Comparison of ENCODE assay signal across 9 mouse cellular contexts in genomic region chr6:84916291-84916690, GRCm38 (mm10).
DNase-seq lines count a peak whose midpoint lies in the region; ATAC-seq and TF ChIP-seq lines count a peak whose summit lies in the region.
"Had no signal": no experiment of that assay in that cellular context is flagged by ENCODE, and none has a peak within 500 bp of the region (broad histone marks: within the 10 kb centered on the region; RNA-seq: fewer than 3 reads in every experiment).

No protein-coding gene starts in this region.

- no peak overlapping the region for H3K27ac ChIP-seq in cerebellum, adult 2 months (ENCODE audit: insufficient read depth, low read length)
- no peak overlapping the region for H3K27ac ChIP-seq in liver, adult 2 months (replicated peaks; ENCODE audit: insufficient read depth, low read depth, low read length)
- no peak overlapping the region for H3K27ac ChIP-seq in liver, embryonic 12.5 days
- no peak overlapping the region for H3K27ac ChIP-seq in gastrocnemius, adult 2 months
- H3K27ac ChIP-seq: heart, embryonic 15.5 days had no signal

- no peak overlapping the region for H3K4me3 ChIP-seq in cerebellum, adult 2 months (replicated peaks; ENCODE audit: insufficient read depth, low read depth, low read length)
- no peak overlapping the region for H3K4me3 ChIP-seq in liver, adult 2 months (ENCODE audit: insufficient read depth, low read depth, low read length)
- H3K4me3 ChIP-seq in liver, embryonic 12.5 days, result no peak overlapping the region
- H3K4me3 ChIP-seq in gastrocnemius, adult 2 months, result no peak overlapping the region
- H3K4me3 ChIP-seq: heart, embryonic 15.5 days had no signal

- H3K79me2 ChIP-seq in liver, adult 2 months (ENCODE audit: control insufficient read depth, insufficient read depth, low read length), result no peaks in the 10 kb centered on the region

- no peaks in the 10 kb centered on the region for H3K9me3 ChIP-seq in liver, embryonic 12.5 days (replicated peaks)
- H3K9me3 ChIP-seq: heart, embryonic 15.5 days had no signal

- no peak for ATAC-seq in cerebellum, adult (ENCODE audit: insufficient number of reproducible peaks, low FRiP score, low TSS enrichment)
- ATAC-seq in liver, embryonic 12.5 days, result no peak

- WGBS in cerebellum, adult 2 months, result 56% methylated on average over 2 of the region's 2 CpGs
- 23% methylated on average over 2 of the region's 2 CpGs for WGBS in liver, adult 2 months
- 3% methylated on average over 2 of the region's 2 CpGs for WGBS in liver, embryonic 12.5 days (ENCODE audit: insufficient replicate concordance)

- DNase-seq in cerebellum, adult 2 months, result no peak
- DNase-seq in liver, adult 2 months (ENCODE audit: extremely low read depth, low read depth, low spot score), result peak; percentile 31
- DNase-seq in adrenal gland, adult 2 months, result peak; percentile 31
- DNase-seq in gastrocnemius, adult 2 months, result peak; percentile 44
- peak; percentile 61 for DNase-seq in lung, postnatal 36 days
- no peak for DNase-seq in ovary, postnatal 10 days (ENCODE audit: low spot score)

- no peaks in the 10 kb centered on the region for H3K4me1 ChIP-seq in cerebellum, adult 2 months (ENCODE audit: control insufficient read depth, insufficient read depth, low read length)
- no peaks in the 10 kb centered on the region for H3K4me1 ChIP-seq in liver, adult 2 months (ENCODE audit: control insufficient read depth, insufficient read depth, low read length)
- H3K4me1 ChIP-seq in liver, embryonic 12.5 days, result no peaks in the 10 kb centered on the region
- H3K4me1 ChIP-seq: heart, embryonic 15.5 days had no signal

- intact Hi-C loops in gastrocnemius, adult 2 months (cut with DNase I), result loop anchor here (2.0 to 10.0 kb wide), 4 partner anchors 101 to 821 kb away; partner anchors contain the start of gene Cyp26b1

- H3K4me2 ChIP-seq in liver, embryonic 12.5 days, result no peak overlapping the region
- H3K4me2 ChIP-seq: heart, embryonic 15.5 days had no signal

- no peak overlapping the region for H3K9ac ChIP-seq in liver, adult 2 months (ENCODE audit: low read depth, low read length)
- H3K9ac ChIP-seq in liver, embryonic 12.5 days, result no peak overlapping the region
- H3K9ac ChIP-seq: heart, embryonic 15.5 days had no signal

- no peak for TF ChIP-seq POLR2A in cerebellum, adult 2 months (IDR thresholded peaks at IDR 0.05; ENCODE audit: borderline replicate concordance, insufficient read depth, low read length)
- no peak for TF ChIP-seq POLR2A in liver, adult 2 months (IDR thresholded peaks at IDR 0.05; ENCODE audit: extremely low read depth, insufficient read depth, low read length)

- H3K36me3 ChIP-seq in liver, adult 2 months (ENCODE audit: control insufficient read depth, insufficient read depth, low read length), result no peaks in the 10 kb centered on the region
- no peaks in the 10 kb centered on the region for H3K36me3 ChIP-seq in liver, embryonic 12.5 days
- H3K36me3 ChIP-seq: heart, embryonic 15.5 days had no signal

- 0 out of 2 replicates have a peak, but pooled peaks have one; percentile 18 for TF ChIP-seq CTCF in cerebellum, adult 2 months (IDR thresholded peaks at IDR 0.05; ENCODE audit: borderline replicate concordance, insufficient read depth, low read depth, low read length)
- peak; percentile 51; the same call in 1 of the 2 replicates for TF ChIP-seq CTCF in liver, adult 2 months (IDR thresholded peaks at IDR 0.05; ENCODE audit: low read depth, low read length)
- peak; percentile 89 for TF ChIP-seq CTCF in gastrocnemius, adult 2 months (IDR thresholded peaks at IDR 0.05)

- no peaks in the 10 kb centered on the region for H3K27me3 ChIP-seq in cerebellum, adult 2 months (ENCODE audit: control insufficient read depth, insufficient read depth, low read length)
- H3K27me3 ChIP-seq in liver, adult 2 months (ENCODE audit: control insufficient read depth, insufficient read depth, low read length), result no peaks in the 10 kb centered on the region
- no peaks in the 10 kb centered on the region for H3K27me3 ChIP-seq in liver, embryonic 12.5 days (replicated peaks)
- H3K27me3 ChIP-seq: heart, embryonic 15.5 days had no signal

Comparison
In these comparisons a context has a peak if more than half of its experiments do, and no peak if none do; other contexts are left out.
1. DNase-seq: peak in liver, adult 2 months (single experiment), adrenal gland, adult 2 months (single experiment), gastrocnemius, adult 2 months (single experiment) and lung, postnatal 36 days (single experiment); none in cerebellum, adult 2 months (0 of 2) and ovary, postnatal 10 days (single experiment).
2. CTCF ChIP-seq: peak in every context shown above with its lines; median percentile 89 in gastrocnemius, adult 2 months; 51 in liver, adult 2 months; 18 in cerebellum, adult 2 months.